Mouse (Mus musculus) lung, adult 2 months (tissue): ENCODE results near the gene Gtf2h4.

Source experiments
- CTCF ChIP-seq: fragments of 200-500 bp; IDR thresholded peaks from 2 replicates; pipeline ENCODE4 v1.5.1; 2011; ENCODE audit warnings: mild to moderate bottlenecking, low read length, control low read depth; ENCODE audit not compliant: insufficient read depth
- POLR2A ChIP-seq: fragments of 200-500 bp; IDR thresholded peaks from 2 replicates; pipeline ENCODE4 v1.6.1; 2011; ENCODE audit warnings: low read depth, mild to moderate bottlenecking, control low read depth, low read length, borderline replicate concordance; ENCODE audit errors: extremely low read depth

DNA sequence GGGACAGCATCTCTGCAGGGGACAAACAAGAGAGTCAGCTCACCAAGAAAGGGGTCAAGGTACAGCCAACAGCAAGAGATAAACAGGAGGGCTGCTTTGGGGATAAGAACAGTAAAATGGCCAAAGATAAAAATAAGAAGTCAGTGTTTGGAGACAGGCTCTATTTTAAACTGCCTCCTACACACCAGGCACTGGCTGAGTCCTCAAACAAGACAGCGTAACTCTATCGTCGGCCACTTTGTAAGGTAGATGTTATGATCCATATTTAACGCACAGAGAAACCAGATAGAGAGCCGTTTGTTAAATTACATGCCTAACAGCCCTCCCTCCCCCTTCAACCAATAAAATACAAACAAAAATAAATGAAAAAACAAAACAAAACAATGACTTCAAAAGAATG, 20.4 kb upstream of the Gtf2h4 start:
- no peak for TF ChIP-seq CTCF
- TF ChIP-seq POLR2A = no peak
